Mouse (Mus musculus): Measurements from ENCODE around the gene Pik3r6.
A peak's percentile ranks its signal among the peaks of the same experiment; 100 is the strongest.

Gene Pik3r6

GRCm38 (mm10) chr11:68583906-68584480 is 81.2 kb downstream of the Pik3r6 start:
- DNase-seq (ENCODE audit: low read depth): no peak

GRCm38 (mm10) chr11:68585890-68586289 is 83.1 kb downstream of the Pik3r6 start:
- peak; percentile 17 for DNase-seq (ENCODE audit: low read depth)

- DNase-seq (ENCODE audit: low read depth): no peak
Observed at GRCm38 (mm10) chr11:68586721-68587120, 83.9 kb downstream of the Pik3r6 start, which contains the start of gene Ccdc42. Ccdc42 (plus strand) TSS chr11:68587021.

- peak; percentile 76 for DNase-seq (ENCODE audit: low read depth)
Observed at GRCm38 (mm10) chr11:68589055-68589809, 86.4 kb downstream of the Pik3r6 start.

- DNase-seq (ENCODE audit: low read depth): no peak
Observed at GRCm38 (mm10) chr11:68591708-68592107, 88.9 kb downstream of the Pik3r6 start.

GRCm38 (mm10) chr11:68593247-68593646 is 90.4 kb downstream of the Pik3r6 start:
- DNase-seq (ENCODE audit: low read depth): no peak

- no peak for DNase-seq (ENCODE audit: low read depth)
Observed at GRCm38 (mm10) chr11:68597912-68598311, 95.1 kb downstream of the Pik3r6 start.

GRCm38 (mm10) chr11:68600551-68601021 is 97.8 kb downstream of the Pik3r6 start:
- DNase-seq (ENCODE audit: low read depth): no peak

GRCm38 (mm10) chr11:68601486-68601991 is 98.7 kb downstream of the Pik3r6 start:
- no peak for DNase-seq (ENCODE audit: low read depth)

Data from 416B (cell line).